Comparison of ENCODE assay signal across 8 mouse cellular contexts in genomic region chr13:21944592-21944925, GRCm38 (mm10). TPM values are rescaled to one million over a fixed set of nuclear protein-coding genes. Genes with fewer than 3 reads are reported as not detected.
A peak's percentile ranks its signal among the peaks of the same experiment; 100 is the strongest.
DNase-seq lines count a peak whose midpoint lies in the region; ATAC-seq and TF ChIP-seq lines count a peak whose summit lies in the region.

No protein-coding gene starts in this region.

- no peak for DNase-seq in heart, embryonic 10.5 days (ENCODE audit: low spot score)
- DNase-seq in heart, postnatal 36 days: no peak
- no peak for DNase-seq in adrenal gland, postnatal 4 days (ENCODE audit: low spot score in 2 of 2)
- no peak for DNase-seq in embryo, embryonic 10.5 days (ENCODE audit: low spot score)
- no peak for DNase-seq in left cerebral cortex, postnatal 10 days (ENCODE audit: extremely low spot score in 1 of 2, low spot score in 2 of 2)

- H3K4me3 ChIP-seq in heart, embryonic 10.5 days: peak overlapping the region; percentile 78
- H3K4me3 ChIP-seq in ES-Bruce4 (ENCODE audit: low read depth, low read length): peak overlapping the region; percentile 99
- peak overlapping the region; percentile 93 for H3K4me3 ChIP-seq in megakaryocyte, embryonic 14.5 days (replicated peaks)

- peaks cover 13% of the 10 kb centered on the region for H3K36me3 ChIP-seq in heart, embryonic 10.5 days
- 0 out of 2 replicates have a peak, but pooled peaks cover under 1% of the 10 kb centered on the region for H3K36me3 ChIP-seq in ES-Bruce4 (ENCODE audit: control insufficient read depth, insufficient read depth, low read length, poor library complexity, severe bottlenecking)
- H3K36me3 ChIP-seq in megakaryocyte, embryonic 14.5 days (replicated peaks; ENCODE audit: low read length): no peaks in the 10 kb centered on the region

- H3K9me3 ChIP-seq in heart, embryonic 10.5 days: no peaks in the 10 kb centered on the region
- H3K9me3 ChIP-seq in ES-Bruce4 (replicated peaks; ENCODE audit: control insufficient read depth, insufficient read depth, low read length, poor library complexity, severe bottlenecking): no peaks in the 10 kb centered on the region
- no peaks in the 10 kb centered on the region for H3K9me3 ChIP-seq in megakaryocyte, embryonic 14.5 days

- H3K4me1 ChIP-seq in heart, embryonic 10.5 days: 0 out of 2 replicates have a peak, but pooled peaks cover 3% of the 10 kb centered on the region
- H3K4me1 ChIP-seq in ES-Bruce4 (ENCODE audit: control insufficient read depth, insufficient read depth, low read length): no peaks in the 10 kb centered on the region
- peaks cover 25% of the 10 kb centered on the region for H3K4me1 ChIP-seq in megakaryocyte, embryonic 14.5 days

- peak overlapping the region; percentile 7; the same call in 1 of the 2 replicates for H3K9ac ChIP-seq in ES-Bruce4 (ENCODE audit: low read depth, poor library complexity, severe bottlenecking)

- no peak for TF ChIP-seq EP300 in ES-Bruce4 (IDR thresholded peaks at IDR 0.05; ENCODE audit: insufficient read depth, low read depth, low read length)

- intact Hi-C loops in heart, postnatal 36 days (cut with DNase I): loop anchor here (5.0 to 10.0 kb wide), 5 partner anchors 90 to 1570 kb away; no protein-coding TSS in a partner anchor
- intact Hi-C loops in left cerebral cortex, postnatal 10 days (cut with DNase I): loop anchor here (5.0 kb wide), 1 partner anchor 1573 kb away; no protein-coding TSS in a partner anchor

- WGBS in heart, embryonic 10.5 days: 3% methylated on average over 7 of the region's 7 CpGs

- peak overlapping the region; percentile 91 for H3K27ac ChIP-seq in heart, embryonic 10.5 days
- peak overlapping the region; percentile 27; the same call in 1 of the 2 replicates for H3K27ac ChIP-seq in ES-Bruce4 (ENCODE audit: insufficient read depth, low read length)

- H3K27me3 ChIP-seq in heart, embryonic 10.5 days (ENCODE audit: insufficient read depth, poor library complexity, severe bottlenecking): no peaks in the 10 kb centered on the region
- H3K27me3 ChIP-seq in ES-Bruce4 (ENCODE audit: control insufficient read depth, insufficient read depth, low read length, poor library complexity, severe bottlenecking): no peaks in the 10 kb centered on the region
- peaks cover 9% of the 10 kb centered on the region for H3K27me3 ChIP-seq in megakaryocyte, embryonic 14.5 days (replicated peaks)

- peak; percentile 85 for TF ChIP-seq POLR2A in ES-Bruce4 (IDR thresholded peaks at IDR 0.05; ENCODE audit: insufficient read depth, low read length)

- no peak for TF ChIP-seq CTCF in ES-Bruce4 (IDR thresholded peaks at IDR 0.05; ENCODE audit: low read depth, low read length)

- peak; percentile 0 to 13; a peak in 3 of 4 replicates for ATAC-seq in hematopoietic stem cell, adult 5-6 weeks (replicated peaks in 1 of 2; ENCODE audit: insufficient read depth in 1 of 2, low FRiP score in 2 of 2, low TSS enrichment in 1 of 2, low read depth in 1 of 2, poor library complexity in 2 of 2, severe bottlenecking in 2 of 2)

RNA-seq across cellular contexts. Expression of gene Zfp184, which starts 0.3 kb away (rescaled TPM):
- polyA plus RNA-seq in heart, embryonic 10.5 days (2016; fragmentation: Nextera tagmentation; extraction: Ambion mirVana): 7.4 and 9.1 TPM in 2 replicates
- total RNA-seq in heart, postnatal 36 days (2021): under 1 TPM; 0.97 to 0.98 TPM
- 8.1 and 11.5 TPM in 2 replicates for polyA plus RNA-seq in ES-Bruce4 (2011; ENCODE audit: insufficient read depth, insufficient read length, low read depth, missing spikeins)
- 18.3 and 26.9 TPM in 2 replicates for total RNA-seq in hematopoietic stem cell, adult 5-6 weeks (2017)
- polyA plus RNA-seq in megakaryocyte, embryonic 14.5 days (2012; ENCODE audit: insufficient read depth, low replicate concordance): not detected in 2 replicates
- total RNA-seq in adrenal gland, postnatal 4 days (2021): 1 to 10 TPM; 3.8 to 4.7 TPM
- total RNA-seq in left cerebral cortex, postnatal 10 days (2021): 1 to 10 TPM; 3.9 to 5.1 TPM

RNA-seq across cellular contexts. Expression of gene Pom121l2, which starts 36.4 kb away (rescaled TPM):
- polyA plus RNA-seq in heart, embryonic 10.5 days (2016; fragmentation: Nextera tagmentation; extraction: Ambion mirVana): 0.09 TPM in 1 of 2 replicates, not detected in the other
- total RNA-seq in heart, postnatal 36 days (2021): not detected
- polyA plus RNA-seq in ES-Bruce4 (2011; ENCODE audit: insufficient read depth, insufficient read length, low read depth, missing spikeins): not detected in 2 replicates
- total RNA-seq in hematopoietic stem cell, adult 5-6 weeks (2017): not detected in 2 replicates
- polyA plus RNA-seq in megakaryocyte, embryonic 14.5 days (2012; ENCODE audit: insufficient read depth, low replicate concordance): not detected in 2 replicates
- not detected for total RNA-seq in adrenal gland, postnatal 4 days (2021)
- total RNA-seq in left cerebral cortex, postnatal 10 days (2021): not detected
